Mouse (Mus musculus) CH12.LX (cell line): ENCODE measurements around the gene Bri3. TPM values are rescaled to one million over a fixed set of nuclear protein-coding genes. Genes with fewer than 3 reads are reported as not detected.

Experiments used
- DNase-seq: peaks from one replicate; pipeline ENCODE4 v3.0.0-alpha.2; 2013; ENCODE audit errors: extremely low read depth
- H3K27ac ChIP-seq: 2 replicates; pipeline ENCODE4 v1.5.1; 2012; ENCODE audit warnings: low read depth, mild to moderate bottlenecking, control low read depth, moderate library complexity; ENCODE audit not compliant: insufficient read depth
- H3K27me3 ChIP-seq: replicated peaks from 2 replicates; pipeline ENCODE3; 2012; ENCODE audit warnings: inconsistent platforms
- H3K36me3 ChIP-seq, 2 experiments: replicated peaks in 1 of 2; 2 replicates each; pipeline versions ENCODE3 to v1.6.1; 2012; ENCODE audit warnings: inconsistent platforms in 1 of 2, low read length in 1 of 2, mild to moderate bottlenecking in 1 of 2, mixed read lengths in 1 of 2, moderate library complexity in 1 of 2; ENCODE audit not compliant: control insufficient read depth in 1 of 2, insufficient read depth in 1 of 2
- H3K4me1 ChIP-seq, 2 experiments: 2 replicates each; pipeline ENCODE4 v1.6.1; 2012; ENCODE audit warnings: inconsistent platforms in 1 of 2, moderate library complexity in 1 of 2; ENCODE audit not compliant: insufficient read depth in 2 of 2, control insufficient read depth in 1 of 2
- H3K4me2 ChIP-seq: 2 replicates; pipeline ENCODE4 v1.6.1; 2012; ENCODE audit warnings: low read depth, mild to moderate bottlenecking, control low read depth; ENCODE audit not compliant: poor library complexity, insufficient read depth, severe bottlenecking
- H3K4me3 ChIP-seq, 3 experiments: fragments of 150-350 bp in 1 of 3; sonication (generic) in 1 of 3; replicated peaks in 1 of 3; 2 replicates each; pipeline versions ENCODE3 to v1.5.1; 2011 to 2012; ENCODE audit warnings: low read depth in 2 of 3, low read length in 2 of 3, mild to moderate bottlenecking in 2 of 3, moderate library complexity in 2 of 3, control low read depth in 1 of 3, improper control_type of control experiment in 1 of 3, inconsistent platforms in 1 of 3, mixed read lengths in 1 of 3; ENCODE audit not compliant: poor library complexity in 1 of 3
- H3K79me2 ChIP-seq: replicated peaks from 2 replicates; pipeline ENCODE4 v1.6.1; 2012; ENCODE audit warnings: mild to moderate bottlenecking, moderate library complexity; ENCODE audit not compliant: control insufficient read depth, poor library complexity, insufficient read depth, severe bottlenecking; ENCODE audit errors: extremely low read depth
- H3K9ac ChIP-seq: 2 replicates; pipeline ENCODE4 v1.6.1; 2012; ENCODE audit warnings: low read depth, mild to moderate bottlenecking, control low read depth, moderate library complexity; ENCODE audit not compliant: insufficient read depth
- H3K9me3 ChIP-seq: replicated peaks from 2 replicates; pipeline ENCODE3; 2012; ENCODE audit warnings: low read length, inconsistent platforms, mixed read lengths
- CHD2 ChIP-seq: IDR thresholded peaks from 2 replicates; pipeline ENCODE4 v1.6.1; 2011; ENCODE audit warnings: low read length, improper control_type of control experiment
- CTCF ChIP-seq, 2 experiments: IDR thresholded peaks in 1 of 2; conservative IDR thresholded peaks in 1 of 2; 2 replicates each; pipeline ENCODE4 v1.5.1; 2011 to 2012; ENCODE audit warnings: low read depth in 2 of 2, low read length in 2 of 2, improper control_type of control experiment in 1 of 2, inconsistent platforms in 1 of 2, mild to moderate bottlenecking in 1 of 2, moderate library complexity in 1 of 2
- IRF4 ChIP-seq: IDR thresholded peaks from 2 replicates; pipeline ENCODE4 v1.6.1; 2014; ENCODE audit warnings: low read depth, mild to moderate bottlenecking, inconsistent platforms, low read length, improper control_type of control experiment
- KAT2A ChIP-seq: IDR thresholded peaks from 2 replicates; pipeline ENCODE4 v1.6.1; 2012; ENCODE audit warnings: low read length, improper control_type of control experiment, inconsistent platforms; ENCODE audit not compliant: insufficient replicate concordance
- MAFK ChIP-seq: IDR thresholded peaks from 2 replicates; pipeline ENCODE4 v1.6.1; 2011; ENCODE audit warnings: low read length, improper control_type of control experiment; ENCODE audit not compliant: insufficient replicate concordance
- MYC ChIP-seq: IDR thresholded peaks from 2 replicates; pipeline ENCODE4 v1.6.1; 2011; ENCODE audit warnings: low read depth, mild to moderate bottlenecking, improper control_type of control experiment, low read length
- NRF1 ChIP-seq: IDR thresholded peaks from 2 replicates; pipeline ENCODE4 v1.6.1; 2014; ENCODE audit warnings: low read depth, mild to moderate bottlenecking, inconsistent platforms, low read length, improper control_type of control experiment, moderate library complexity
- POLR2AphosphoS2 ChIP-seq: IDR thresholded peaks from 2 replicates; pipeline ENCODE4 v1.6.1; 2011; ENCODE audit warnings: low read depth, low read length, improper control_type of control experiment
- RCOR1 ChIP-seq: conservative IDR thresholded peaks from 2 replicates; pipeline ENCODE4 v1.6.1; 2012; ENCODE audit warnings: low read depth, mild to moderate bottlenecking, inconsistent platforms, low read length, improper control_type of control experiment
- SIN3A ChIP-seq: IDR thresholded peaks from 2 replicates; pipeline ENCODE4 v1.6.1; 2012; ENCODE audit warnings: low read length, improper control_type of control experiment, inconsistent platforms
- TBP ChIP-seq: conservative IDR thresholded peaks from 2 replicates; pipeline ENCODE4 v1.6.1; 2011; ENCODE audit warnings: low read depth, low read length, improper control_type of control experiment
- UBTF ChIP-seq: IDR thresholded peaks from 2 replicates; pipeline ENCODE4 v1.6.1; 2012; ENCODE audit warnings: low read depth, mild to moderate bottlenecking, inconsistent platforms, low read length, improper control_type of control experiment, moderate library complexity
- USF1 ChIP-seq: IDR thresholded peaks from 2 replicates; pipeline ENCODE4 v1.6.1; 2014; ENCODE audit warnings: low read depth, mild to moderate bottlenecking, inconsistent platforms, low read length, improper control_type of control experiment
- ZC3H11A ChIP-seq: IDR thresholded peaks from 2 replicates; pipeline ENCODE4 v1.6.1; 2012; ENCODE audit warnings: low read depth, mild to moderate bottlenecking, inconsistent platforms, low read length, improper control_type of control experiment
- ZKSCAN1 ChIP-seq: IDR thresholded peaks from 2 replicates; pipeline ENCODE4 v1.6.1; 2012; ENCODE audit warnings: low read depth, inconsistent platforms, low read length, improper control_type of control experiment, borderline replicate concordance
- dilution Hi-C: fragments of 300-500 bp; cut with MboI; formaldehyde crosslinking; loops from 2 replicates; pipeline ENCODE4 v1.14.3; 2020; ENCODE audit warnings: low sequenced_read_pairs; ENCODE audit not compliant: extremely low pct_unique_long_range_greater_than_20kb, extremely low pct_ligation_motif_present
- in situ Hi-C: fragments of 300-500 bp; cut with MboI; formaldehyde crosslinking; loops from 3 replicates; pipeline ENCODE4 v1.14.3; 2019; ENCODE audit warnings: low sequenced_read_pairs, low pct_ligation_motif_present, low pct_unique_long_range_greater_than_20kb, mixed read lengths
- polyA plus RNA-seq: library from polyadenylated mRNA; unstranded; fragments of >175 nt; gene quantifications from 2 replicates; pipeline ENCODE4 v1.2.1, GENCODE M21; 2012; ENCODE audit warnings: low read depth; ENCODE audit not compliant: insufficient read length
- total RNA-seq, 2 experiments: library from RNA; depleted of rRNA; stranded (reverse); fragments of 300-350 nt in 1 of 2; fragments of >200 nt in 1 of 2; gene quantifications; 2 replicates each; pipeline ENCODE4 v1.2.3; 2012 to 2014

Gene Bri3
- total RNA-seq (2012; rRNA removed) (18.0 and 20.3 TPM in 2 replicates), total RNA-seq (2014; rRNA removed) (9.3 and 12.6 TPM in 2 replicates), polyA plus RNA-seq (41.7 and 44.0 TPM in 2 replicates)

DNA sequence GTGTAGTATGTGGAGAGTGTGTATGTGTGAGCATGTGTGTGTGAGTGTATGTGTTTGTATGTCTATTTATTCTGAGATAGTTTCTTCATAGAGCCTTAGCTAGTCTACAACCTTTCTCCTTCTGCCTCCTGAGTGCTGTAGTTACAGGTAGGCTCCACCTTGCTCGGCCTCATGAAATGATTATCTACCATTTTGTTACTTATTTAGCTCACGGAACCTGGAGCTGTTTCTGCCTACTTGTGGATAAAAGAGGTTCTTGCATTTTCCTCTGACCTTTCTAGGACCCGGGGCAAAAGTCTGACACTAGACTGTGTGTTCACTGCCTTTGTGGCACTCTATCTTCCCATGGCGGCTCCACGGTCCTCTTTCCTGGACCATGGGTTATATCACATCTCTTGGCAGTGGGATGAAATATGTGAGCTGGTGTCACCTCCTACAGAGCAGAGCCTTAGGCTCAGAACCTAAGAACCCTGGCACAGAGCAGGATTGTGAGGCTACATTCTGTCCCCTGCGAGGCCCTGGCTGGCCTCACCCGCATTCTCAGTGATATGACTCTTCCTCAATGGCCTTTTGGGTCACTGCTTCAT, at the start of gene Bri3:
Gene Bri3 (plus strand): TSS at position 537 of the 587 bp plus-strand sequence.
- H3K79me2 ChIP-seq = no peaks in the 10 kb centered on the region
- no peaks in the 10 kb centered on the region for H3K9me3 ChIP-seq
- no peak within 1 kb of the TSS for H3K4me2 ChIP-seq
- no peak for DNase-seq
- dilution Hi-C loops (no loop called here), in situ Hi-C loops (no loop called here)
- H3K36me3 ChIP-seq = no peaks in the 10 kb centered on the region
- TF ChIP-seq UBTF = no peak
- no peak for TF ChIP-seq SIN3A
- TF ChIP-seq ZC3H11A = no peak
- no peak for TF ChIP-seq NRF1
- TF ChIP-seq USF1 = no peak
- TF ChIP-seq MYC = no peak
- no peak for TF ChIP-seq KAT2A
- TF ChIP-seq CTCF (conservative IDR thresholded peaks at IDR 0.05 in 1 of 2, IDR thresholded peaks at IDR 0.05 in 1 of 2; ENCODE audit: low read depth in 2 of 2, low read length in 2 of 2) = no peak
- no peaks in the 10 kb centered on the region for H3K4me1 ChIP-seq
- H3K4me3 ChIP-seq = no peak within 1 kb of the TSS
- H3K27me3 ChIP-seq = no peaks in the 10 kb centered on the region
- no peak within 1 kb of the TSS for H3K27ac ChIP-seq
- H3K9ac ChIP-seq = no peak within 1 kb of the TSS

DNA sequence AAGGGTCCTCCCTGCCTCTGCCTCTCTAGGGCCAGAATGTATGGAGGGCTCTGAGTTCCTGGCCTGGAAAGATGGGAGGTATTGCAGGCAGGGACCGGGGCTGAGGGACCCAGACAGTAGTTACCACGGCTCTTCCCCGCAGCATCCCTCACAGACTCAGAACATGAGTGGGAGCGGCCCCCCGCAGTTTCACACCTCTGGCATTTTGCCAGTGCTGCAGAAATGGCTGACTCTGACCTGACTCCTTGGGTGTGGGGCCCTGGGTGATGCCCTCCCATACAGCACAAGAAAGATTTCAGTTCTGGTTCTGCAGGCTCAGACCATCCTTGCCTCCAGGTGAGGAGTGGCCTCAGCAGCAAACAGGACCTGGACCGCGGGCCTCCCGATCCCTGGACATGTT, 48.7 kb upstream of the Bri3 start:
- Histone ChIP-seq H3K4me3 (no peak overlapping the region), H3K4me1 (peaks cover 13 to 38% of the 10 kb centered on the region in 2 experiments), H3K27ac (no peak overlapping the region), H3K9me3 (no peaks in the 10 kb centered on the region), H3K4me2 (no peak overlapping the region), H3K9ac (no peak overlapping the region), H3K36me3 (peaks cover 0 to 57% of the 10 kb centered on the region in 2 experiments), H3K79me2 (no peaks in the 10 kb centered on the region), H3K27me3 (no peaks in the 10 kb centered on the region)
- dilution Hi-C loops = no loop called here
- no peak for DNase-seq
- in situ Hi-C loops = no loop called here
- TF ChIP-seq RCOR1 = no peak
- no peak for TF ChIP-seq MAFK
- TF ChIP-seq POLR2AphosphoS2 = no peak
- no peak for TF ChIP-seq ZKSCAN1
- no peak for TF ChIP-seq CHD2
- TF ChIP-seq USF1 = no peak
- no peak for TF ChIP-seq TBP
- no peak for TF ChIP-seq IRF4
